22 mouse cellular contexts compared by ENCODE assay signal in genomic region chr13:71214776-71215175, GRCm38 (mm10).
DNase-seq lines count a peak whose midpoint lies in the region; ATAC-seq lines count a peak whose summit lies in the region.
"Had no signal": no experiment of that assay in that cellular context is flagged by ENCODE, and none has a peak within 500 bp of the region (broad histone marks: within the 10 kb centered on the region; RNA-seq: fewer than 3 reads in every experiment).

No protein-coding gene starts in this region.

- no peaks in the 10 kb centered on the region; the same call in 1 of the 2 replicates for H3K27me3 ChIP-seq in limb, embryonic 10.5 days (ENCODE audit: low read depth, poor library complexity, severe bottlenecking)
- H3K27me3 ChIP-seq: heart, embryonic 12.5 days; neural tube, embryonic 13.5 days had no signal

- H3K4me3 ChIP-seq in limb, embryonic 10.5 days = no peak overlapping the region
- H3K4me3 ChIP-seq: forebrain, embryonic 12.5 days; heart, embryonic 12.5 days; left cerebral cortex, adult 2 months; limb, embryonic 12.5 days; midbrain, embryonic 10.5 days; neural tube, embryonic 13.5 days had no signal

- WGBS in limb, embryonic 10.5 days = 54% methylated on average over 5 of the region's 5 CpGs

- no peak for ATAC-seq in megakaryocyte progenitor cell, adult 5-6 weeks (replicated peaks; ENCODE audit: poor library complexity)
- ATAC-seq: CD4-positive, CD25-positive, alpha-beta regulatory T cell, adult 4 months; hindbrain, embryonic 16.5 days had no signal

- H3K27ac ChIP-seq in limb, embryonic 10.5 days = no peak overlapping the region
- H3K27ac ChIP-seq: forebrain, embryonic 12.5 days; left cerebral cortex, adult 2 months; limb, embryonic 12.5 days; midbrain, embryonic 10.5 days; neural tube, embryonic 13.5 days had no signal

- H3K4me1 ChIP-seq in limb, embryonic 10.5 days = no peaks in the 10 kb centered on the region
- H3K4me1 ChIP-seq: limb, embryonic 12.5 days; neural tube, embryonic 13.5 days had no signal

- peak; percentile 10 for DNase-seq in layer of hippocampus, adult 9-11 months
- no peak for DNase-seq in layer of hippocampus, postnatal 14 days (ENCODE audit: low spot score in 2 of 2)
- peak; percentile 40 for DNase-seq in brain, adult 2 months (ENCODE audit: low read depth, low spot score)
- peak; percentile 39 for DNase-seq in limb, embryonic 10.5 days (ENCODE audit: low spot score)
- DNase-seq in spleen, postnatal 36 days (ENCODE audit: low spot score in 2 of 2) = no peak
- no peak for DNase-seq in embryo, embryonic 10.5 days (ENCODE audit: low spot score)
- DNase-seq: adrenal gland, postnatal 10 days; cerebellum, adult 18-20 months; heart, postnatal 36 days; kidney, adult 9 months; kidney, postnatal 4 days; lung, postnatal 10 days; right cerebral cortex, postnatal 25 days had no signal

- H3K9me3 ChIP-seq in limb, embryonic 10.5 days (replicated peaks) = no peaks in the 10 kb centered on the region
- H3K9me3 ChIP-seq: forebrain, embryonic 12.5 days; heart, embryonic 12.5 days; limb, embryonic 12.5 days; midbrain, embryonic 10.5 days; neural tube, embryonic 13.5 days had no signal

- no peaks in the 10 kb centered on the region for H3K36me3 ChIP-seq in limb, embryonic 10.5 days
- H3K36me3 ChIP-seq: forebrain, embryonic 12.5 days; heart, embryonic 12.5 days; limb, embryonic 12.5 days; midbrain, embryonic 10.5 days; neural tube, embryonic 13.5 days had no signal

Comparison
In these comparisons a context has a peak if more than half of its experiments do, and no peak if none do; other contexts are left out.
1. DNase-seq: peak in layer of hippocampus, adult 9-11 months (single experiment), brain, adult 2 months (single experiment) and limb, embryonic 10.5 days (single experiment); none in layer of hippocampus, postnatal 14 days (0 of 2), spleen, postnatal 36 days (0 of 2) and embryo, embryonic 10.5 days (single experiment).